Mouse (Mus musculus) cerebellum, adult (tissue): ENCODE results near the gene Tor4a.

ENCODE experiments used
- ATAC-seq: cut with Nextera tagmentation; 2 replicates; pipeline ENCODE4 v1.9.2; 2017; ENCODE audit warnings: mild to moderate bottlenecking, moderate library complexity, mixed read lengths; ENCODE audit not compliant: insufficient number of reproducible peaks, low FRiP score, low TSS enrichment

Gene Tor4a

GRCm38 (mm10) chr2:25225811-25226379 lies 29.2 kb upstream of the Tor4a start:
- no peak for ATAC-seq

DNA sequence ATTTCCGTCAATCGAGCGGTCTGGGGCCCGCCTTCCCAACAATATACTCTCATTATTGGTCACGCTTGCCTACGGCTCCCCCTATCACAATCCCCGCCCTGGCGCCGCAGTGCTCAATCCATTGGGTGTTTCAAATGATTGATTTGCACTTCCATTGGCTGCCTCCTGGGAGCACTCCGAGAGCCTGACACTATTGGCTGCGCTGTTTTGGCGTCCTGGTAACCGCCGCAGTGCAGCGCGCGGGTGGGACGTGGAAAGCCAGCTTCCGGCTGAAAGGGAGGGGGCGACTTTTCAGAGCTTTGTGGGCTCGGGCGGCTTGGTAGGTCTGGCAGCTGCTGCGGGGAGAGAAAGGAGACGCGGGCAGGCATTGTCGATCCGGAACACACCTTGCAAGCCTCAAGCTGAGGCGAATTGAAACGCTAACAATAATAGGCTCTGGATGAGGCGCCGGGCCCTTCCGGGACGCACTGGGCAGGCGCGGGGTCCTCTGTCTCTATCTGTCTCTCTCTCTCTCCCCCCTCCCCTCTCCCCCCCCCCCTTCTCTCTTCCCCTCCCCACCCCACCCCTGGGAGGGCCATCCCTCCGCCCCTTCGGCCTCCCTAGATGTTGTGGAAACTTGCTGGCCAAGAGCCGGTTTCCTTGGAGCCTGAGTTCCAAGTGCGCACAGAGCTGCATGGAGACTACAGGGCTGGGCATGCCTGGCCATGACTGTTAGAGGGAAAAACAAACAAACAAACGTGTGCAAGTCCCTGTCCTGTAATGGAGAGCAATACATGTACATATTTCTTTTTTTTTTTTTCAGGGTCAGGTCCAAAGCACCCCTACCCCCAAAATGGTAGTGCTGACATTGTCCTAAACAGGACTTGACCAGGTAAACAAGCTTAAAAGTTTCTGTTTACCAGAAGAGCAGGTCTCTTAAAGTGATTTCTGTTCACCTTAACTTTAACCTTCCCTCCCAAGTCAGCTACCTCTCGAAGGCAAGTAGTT lies 28.4 kb upstream of the Tor4a start:
- peak; percentile 88 for ATAC-seq

- ATAC-seq, result no peak
Measured at GRCm38 (mm10) chr2:25224492-25224765, 27.7 kb upstream of the Tor4a start, which contains the start of gene Tubb4b. Tubb4b (minus strand) TSS chr2:25224702.

GRCm38 (mm10) chr2:25223681-25224491 lies 27.2 kb upstream of the Tor4a start:
- ATAC-seq, result peak; percentile 23; the same call in 1 of the 2 replicates

- no peak for ATAC-seq
Measured at GRCm38 (mm10) chr2:25221331-25221772, 24.7 kb upstream of the Tor4a start.

DNA sequence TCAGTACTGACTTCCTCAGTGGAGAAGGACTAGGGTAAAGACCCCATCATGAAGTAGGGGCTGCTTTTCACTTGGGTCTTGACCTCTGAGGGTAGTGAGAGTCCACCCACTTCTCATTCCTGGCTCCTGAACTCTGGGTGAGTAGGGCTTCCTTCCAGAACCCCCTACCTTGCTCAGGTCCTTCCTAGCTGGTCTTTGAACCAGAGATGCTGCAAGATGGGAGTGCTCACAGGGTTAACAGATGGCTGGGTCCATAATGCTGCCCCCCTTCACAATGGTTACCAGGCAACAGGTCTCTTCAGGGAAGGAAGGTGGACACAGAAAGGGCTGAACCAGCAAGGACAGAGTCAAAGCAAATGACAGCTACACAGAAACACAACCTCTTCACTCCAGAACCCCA lies 21.8 kb upstream of the Tor4a start, which contains the start of gene Fam166a:
TSS of gene Fam166a (plus strand) at position 301 of the 400 bp plus-strand sequence.
- no peak for ATAC-seq

DNA sequence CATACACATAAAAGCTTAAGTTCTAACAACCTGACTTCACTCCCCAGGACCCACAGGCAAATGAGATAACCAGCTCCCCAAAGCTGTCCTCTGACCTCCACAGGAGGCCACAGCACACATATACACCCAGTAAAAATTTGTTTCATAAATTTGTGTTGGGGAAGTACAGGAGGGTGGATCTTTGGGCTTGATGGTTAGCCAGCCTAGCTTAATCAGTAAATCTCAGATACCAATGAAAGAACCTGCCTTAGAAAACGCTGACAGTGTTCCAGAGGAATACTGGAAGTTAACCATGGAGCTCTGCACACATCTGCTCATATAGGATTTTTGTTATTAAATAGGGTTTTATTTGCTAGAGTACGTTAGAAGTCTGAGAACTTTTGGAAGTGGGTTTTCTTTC lies 21.0 kb upstream of the Tor4a start:
- no peak for ATAC-seq

DNA sequence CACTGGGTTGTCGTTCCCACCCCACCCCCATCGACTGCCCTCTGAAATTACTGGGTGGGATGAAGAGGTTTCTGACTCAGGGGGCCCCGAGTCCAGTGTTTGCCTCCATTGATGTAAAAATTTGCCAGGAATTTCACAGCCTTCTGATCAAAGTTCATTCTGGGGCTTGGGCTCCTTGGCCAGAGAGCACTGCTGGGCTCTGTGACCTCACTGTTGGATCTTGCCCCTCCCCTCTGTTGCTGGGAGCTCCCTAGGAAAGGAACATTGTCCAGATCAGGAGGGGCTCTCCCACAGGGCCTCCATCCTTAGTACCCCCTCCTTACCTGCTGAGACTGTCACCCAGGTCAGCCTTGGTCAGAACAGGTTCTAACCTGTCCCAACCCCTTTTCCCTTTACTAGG lies 17.8 kb upstream of the Tor4a start, which contains the start of gene Stpg3:
TSS of gene Stpg3 (minus strand) at position 194 of the 400 bp plus-strand sequence.
- ATAC-seq, result no peak

- ATAC-seq, result no peak
Measured at GRCm38 (mm10) chr2:25213266-25213865, 16.7 kb upstream of the Tor4a start.

- peak; percentile 74; the same call in 1 of the 2 replicates for ATAC-seq
Measured at GRCm38 (mm10) chr2:25211121-25211670, 14.5 kb upstream of the Tor4a start, which contains the start of gene Nelfb. Nelfb (minus strand) TSS chr2:25211489.

DNA sequence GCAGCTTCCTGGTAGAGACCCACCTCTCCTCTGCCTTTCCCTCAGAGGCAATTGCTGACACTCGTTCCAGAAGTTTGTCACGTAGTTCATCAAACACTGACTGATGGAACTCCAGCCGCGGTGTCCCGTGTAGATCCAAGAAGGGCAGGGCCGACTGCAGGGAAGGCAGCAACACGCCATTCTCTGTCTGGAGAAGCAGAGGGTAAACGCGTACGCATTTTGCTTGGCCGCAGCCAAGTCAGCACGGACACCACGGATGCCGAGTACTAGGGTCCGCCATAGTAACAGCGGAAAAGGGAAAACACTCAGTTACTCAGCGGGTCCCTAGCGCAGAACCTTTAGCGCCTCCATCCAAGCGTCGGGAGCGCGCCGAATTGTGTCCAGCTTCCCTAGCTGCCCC lies 14.0 kb upstream of the Tor4a start:
- no peak for ATAC-seq

GRCm38 (mm10) chr2:25207593-25207992 lies 10.9 kb upstream of the Tor4a start:
- no peak for ATAC-seq

- no peak for ATAC-seq
Measured at GRCm38 (mm10) chr2:25203631-25204214, 7.0 kb upstream of the Tor4a start.

DNA sequence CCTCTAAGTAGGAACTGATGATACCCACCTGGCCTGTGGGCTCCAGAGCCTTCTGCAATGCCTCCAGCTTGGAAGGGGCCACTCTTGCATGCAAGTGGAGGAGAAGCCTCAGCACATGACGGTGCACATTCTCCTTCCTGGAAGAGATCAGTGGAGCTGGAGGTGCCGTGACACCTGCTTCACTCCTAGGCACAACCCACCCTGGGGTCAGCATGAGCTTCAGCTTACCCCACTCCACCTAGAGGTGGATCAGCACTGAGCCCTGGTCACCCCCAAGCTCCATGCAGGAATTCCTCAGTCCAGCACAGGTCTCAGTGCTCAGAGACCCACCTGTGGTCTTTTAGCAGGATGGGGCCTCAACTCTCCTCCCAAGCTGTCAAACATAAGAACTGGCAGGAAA lies 3.9 kb upstream of the Tor4a start:
- ATAC-seq, result no peak

- no peak for ATAC-seq
Measured at GRCm38 (mm10) chr2:25197946-25198345, 1.3 kb upstream of the Tor4a start.

DNA sequence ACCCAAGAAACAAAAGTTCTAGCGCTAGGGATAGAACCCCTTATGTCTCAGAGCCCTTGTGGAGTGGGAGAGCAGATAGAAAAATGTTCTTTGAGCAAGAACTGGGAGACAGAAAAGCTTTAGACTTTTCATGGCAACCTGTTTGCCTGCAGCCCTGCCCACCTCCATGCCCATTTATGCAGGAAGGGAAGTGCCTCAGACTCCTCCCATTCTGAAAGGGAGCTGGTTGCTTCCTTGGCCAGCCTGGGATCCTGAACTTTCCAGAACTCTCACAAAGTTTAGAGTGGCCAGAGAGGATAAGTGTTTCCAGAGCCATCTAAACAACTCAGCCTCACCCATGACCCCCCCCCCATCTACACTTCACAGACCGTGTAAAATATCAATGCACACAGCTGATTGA lies 505 bp upstream of the Tor4a start:
- ATAC-seq, result no peak

DNA sequence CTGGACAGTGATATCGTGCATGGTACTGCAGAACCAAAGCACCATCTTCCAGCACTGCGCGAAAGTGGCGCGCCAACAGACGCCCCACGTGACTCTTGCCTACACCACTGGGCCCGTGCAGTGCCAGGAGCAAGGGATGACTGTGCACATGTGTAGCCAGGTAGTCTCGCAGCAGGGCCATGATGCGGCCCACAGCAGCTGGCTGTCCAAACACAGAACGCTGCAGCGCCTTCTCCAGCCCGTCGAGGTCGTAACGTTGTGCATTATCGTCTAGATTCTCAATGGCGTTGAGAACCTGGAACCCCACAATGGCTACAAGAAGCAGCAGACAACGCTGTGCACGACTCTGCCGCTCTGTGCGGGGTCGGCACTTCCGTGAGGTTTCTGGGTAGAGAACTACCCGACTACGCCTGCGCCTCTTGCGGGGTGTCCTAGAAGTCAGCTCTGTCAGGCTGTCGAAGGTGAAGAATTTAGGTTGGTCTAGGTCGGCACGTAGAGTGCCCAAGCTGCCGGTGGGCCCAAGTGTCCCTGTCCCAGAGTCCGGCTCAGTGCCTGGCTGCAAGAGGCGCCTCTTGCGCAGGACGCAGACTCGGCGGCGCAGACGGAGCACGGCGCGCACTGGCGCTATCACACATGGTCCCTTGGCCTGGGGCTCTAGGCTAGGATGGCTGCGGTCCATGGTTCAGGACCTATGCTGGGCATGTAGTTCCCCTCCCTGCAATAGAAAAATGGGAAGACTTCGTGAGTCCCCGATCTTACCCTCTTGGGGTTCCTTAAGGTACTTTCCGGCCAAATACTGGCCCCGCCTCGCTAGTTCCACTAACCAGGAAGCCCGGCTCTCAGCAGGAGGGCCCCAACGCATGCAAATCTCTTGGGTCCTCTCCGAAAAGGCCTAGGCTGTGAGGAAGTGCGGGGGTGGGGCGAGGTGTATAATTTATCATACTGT lies 1.2 kb downstream of the Tor4a start:
- no peak for ATAC-seq

- no peak for ATAC-seq
Measured at GRCm38 (mm10) chr2:25194486-25195171, 2.1 kb downstream of the Tor4a start.
